Mouse (Mus musculus) limb, embryonic 14.5 days (tissue): ENCODE results near the gene Sf3a3. TPM values are rescaled to one million over a fixed set of nuclear protein-coding genes. Genes with fewer than 3 reads are reported as not detected.
A peak's percentile ranks its signal among the peaks of the same experiment; 100 is the strongest.

ENCODE experiments used
- ATAC-seq: fragments of 200-750 bp; cut with Nextera tagmentation; 2 replicates; pipeline ENCODE4 v1.8.0; 2017; ENCODE audit warnings: low read depth, moderate number of reproducible peaks, moderate TSS enrichment; ENCODE audit not compliant: low FRiP score
- DNase-seq: peaks from one replicate; pipeline ENCODE4 v3.0.0-alpha.2; 2015; ENCODE audit warnings: low spot score
- H3K27ac ChIP-seq: fragments of 300-500 bp; sonication (generic); replicated peaks from 2 replicates; pipeline ENCODE4 v1.5.1; 2014; ENCODE audit warnings: low read depth, mild to moderate bottlenecking, low read length, moderate library complexity, mixed read lengths
- H3K27me3 ChIP-seq: fragments of 300-500 bp; sonication (generic); 2 replicates; pipeline ENCODE4 v1.6.1; 2014; ENCODE audit warnings: low read length, mixed read lengths; ENCODE audit not compliant: control insufficient read depth, insufficient read depth
- H3K36me3 ChIP-seq: fragments of 300-500 bp; sonication (generic); 2 replicates; pipeline ENCODE4 v1.6.1; 2014; ENCODE audit warnings: mild to moderate bottlenecking, low read length, moderate library complexity, mixed read lengths; ENCODE audit not compliant: control insufficient read depth, insufficient read depth
- H3K4me1 ChIP-seq: fragments of 300-500 bp; sonication (generic); 2 replicates; pipeline ENCODE4 v1.6.1; 2014; ENCODE audit warnings: antibody characterized with exemption, low read length, mixed read lengths; ENCODE audit not compliant: control insufficient read depth, insufficient read depth
- H3K4me2 ChIP-seq: fragments of 300-500 bp; sonication (generic); replicated peaks from 2 replicates; pipeline ENCODE4 v1.6.1; 2014; ENCODE audit warnings: low read depth, mild to moderate bottlenecking, low read length, moderate library complexity; ENCODE audit not compliant: severe bottlenecking
- H3K4me3 ChIP-seq: fragments of 300-500 bp; sonication (generic); replicated peaks from 2 replicates; pipeline ENCODE4 v1.5.1; 2014; ENCODE audit warnings: low read length
- H3K9ac ChIP-seq: fragments of 300-500 bp; sonication (generic); 2 replicates; pipeline ENCODE4 v1.6.1; 2014; ENCODE audit warnings: mild to moderate bottlenecking, low read depth, low read length, moderate library complexity; ENCODE audit not compliant: severe bottlenecking
- H3K9me3 ChIP-seq: fragments of 300-500 bp; sonication (generic); 2 replicates; pipeline ENCODE4 v1.6.1; 2016; ENCODE audit warnings: low read length; ENCODE audit not compliant: control insufficient read depth
- POLR2A ChIP-seq: fragments of 200-500 bp; IDR thresholded peaks from 2 replicates; pipeline ENCODE4 v1.8.0; 2012; ENCODE audit warnings: inconsistent platforms, mild to moderate bottlenecking, moderate library complexity, borderline replicate concordance; ENCODE audit not compliant: insufficient read depth, insufficient read length; ENCODE audit errors: extremely low read depth
- WGBS: fragments of 180-500 bp; shearing (Covaris S2); extraction: QIAGEN DNeasy Blood & Tissue Kit; methylation state at CpG from one replicate; pipeline ENCODE4 v1.1.7; 2014; 5-methylcytosine and 5-hydroxymethylcytosine counted together
- polyA plus RNA-seq, 2 experiments: library from polyadenylated mRNA; depleted of rRNA in 1 of 2; stranded (reverse) in 1 of 2; unstranded in 1 of 2; fragments of >200 nt; fragmentation: Nextera tagmentation in 1 of 2; extraction: Ambion mirVana in 1 of 2; gene quantifications; 2 replicates each; pipeline versions ENCODE4 v1.2.1 to v1.2.3; 2012 to 2014

Gene Sf3a3
- polyA plus RNA-seq, 2 experiments, result 78.6 to 122 TPM

DNA sequence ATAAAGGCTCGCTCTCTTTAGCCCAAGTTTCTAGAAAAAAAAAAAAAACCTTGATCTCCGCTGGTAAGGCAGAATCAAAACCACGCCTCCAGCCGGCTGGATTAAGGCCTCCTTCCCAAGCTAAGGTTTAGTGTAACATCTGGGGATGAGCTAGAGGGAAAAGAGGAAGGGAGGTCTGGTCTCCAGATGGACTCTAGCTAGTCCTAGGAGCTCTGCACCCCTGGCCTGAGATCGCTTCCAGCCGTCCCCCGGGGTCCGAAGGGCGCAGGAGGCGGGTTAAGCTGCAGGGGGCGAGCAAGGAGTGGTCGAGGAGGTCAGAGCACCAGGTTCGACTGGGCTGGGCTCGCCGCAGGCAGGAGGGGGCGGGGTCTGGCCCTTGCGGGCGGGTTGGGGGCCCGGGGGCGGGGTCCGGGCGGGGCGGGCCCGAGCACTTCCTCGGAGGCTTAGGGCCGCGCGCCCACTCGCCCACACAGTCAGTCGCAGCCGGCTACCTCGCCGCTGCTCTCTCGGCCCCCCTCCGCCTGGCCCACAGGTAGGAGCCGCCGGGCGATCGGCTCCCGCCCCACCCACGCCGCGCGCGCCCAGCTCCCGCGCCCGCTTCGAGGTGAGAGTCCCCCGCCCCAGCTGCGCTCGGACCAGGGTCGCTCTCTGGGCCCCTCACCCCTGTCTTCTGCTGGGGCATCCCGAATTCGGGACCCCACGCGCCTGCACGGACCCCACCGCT is 14.2 kb upstream of the Sf3a3 start, which contains the start of gene Fhl3:
Fhl3 (plus strand) TSS at position 454 of the 724 bp plus-strand sequence.
- H3K27ac ChIP-seq, result peak within 1 kb of the TSS; percentile 88
- 0% methylated on average over 28 of the region's 59 CpGs for WGBS
- peak; percentile 93 for DNase-seq
- peak within 1 kb of the TSS; percentile 75 for H3K4me2 ChIP-seq
- 0 out of 2 replicates have a peak, but pooled peaks have one; percentile 48 for TF ChIP-seq POLR2A
- ATAC-seq, result peak; percentile 79
- peaks cover under 1% of the 10 kb centered on the region for H3K36me3 ChIP-seq
- peak within 1 kb of the TSS; percentile 87 for H3K4me3 ChIP-seq
- peak within 1 kb of the TSS; percentile 84 for H3K9ac ChIP-seq
- H3K4me1 ChIP-seq, result peaks cover 45% of the 10 kb centered on the region
- H3K9me3 ChIP-seq, result no peaks in the 10 kb centered on the region
- H3K27me3 ChIP-seq, result no peaks in the 10 kb centered on the region

- no peak for TF ChIP-seq POLR2A
These were observed 13.3 kb upstream of the Sf3a3 start for GRCm38 (mm10) chr4:124701052-124701845.

GRCm38 (mm10) chr4:124701916-124702315 is 12.7 kb upstream of the Sf3a3 start:
- no peaks in the 10 kb centered on the region for H3K9me3 ChIP-seq
- no peak for TF ChIP-seq POLR2A
- peak overlapping the region; percentile 87 for H3K4me3 ChIP-seq
- peak overlapping the region; percentile 88; the same call in 1 of the 2 replicates for H3K27ac ChIP-seq
- 22% methylated on average over 4 of the region's 5 CpGs for WGBS
- DNase-seq (no peak), ATAC-seq (no peak)
- peak overlapping the region; percentile 84 for H3K9ac ChIP-seq
- peak overlapping the region; percentile 75 for H3K4me2 ChIP-seq
- no peaks in the 10 kb centered on the region for H3K27me3 ChIP-seq
- peaks cover 14% of the 10 kb centered on the region for H3K36me3 ChIP-seq
- peaks cover 45% of the 10 kb centered on the region for H3K4me1 ChIP-seq

More at GRCm38 (mm10) chr4:124701052-124701845, 13.3 kb upstream of the Sf3a3 start:
- Histone ChIP-seq H3K27me3 (no peaks in the 10 kb centered on the region), H3K9ac (peak overlapping the region; percentile 84), H3K4me3 (peak overlapping the region; percentile 87), H3K4me2 (peak overlapping the region; percentile 75), H3K9me3 (no peaks in the 10 kb centered on the region), H3K27ac (peak overlapping the region; percentile 88), H3K4me1 (peaks cover 45% of the 10 kb centered on the region), H3K36me3 (peaks cover 9% of the 10 kb centered on the region)
- 1% methylated on average over 22 of the region's 22 CpGs for WGBS
- DNase-seq (peak; percentile 67), ATAC-seq (peak; percentile 27)

DNA sequence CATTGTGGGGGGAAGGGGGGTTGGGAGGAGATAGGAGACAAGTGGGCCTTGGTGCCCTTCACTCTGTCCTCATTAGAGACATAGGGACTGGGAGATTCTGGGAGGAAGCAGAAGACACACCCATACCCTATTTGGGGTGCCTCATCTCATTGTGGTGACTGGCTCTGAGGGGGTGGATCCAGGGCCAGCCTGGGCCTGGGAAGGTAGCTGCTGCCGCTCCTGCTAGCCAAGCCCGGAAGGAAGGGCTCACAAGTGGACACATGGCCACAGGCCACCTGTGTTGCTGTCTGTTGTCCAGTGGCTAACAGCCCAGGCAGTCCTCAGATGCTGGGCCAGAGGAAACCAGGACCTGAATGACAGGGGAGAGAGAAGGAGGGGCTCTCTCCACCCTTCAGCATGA is 11.2 kb upstream of the Sf3a3 start:
- peak overlapping the region; percentile 92 for H3K27ac ChIP-seq
- H3K9me3 ChIP-seq, result no peaks in the 10 kb centered on the region
- peaks cover 21% of the 10 kb centered on the region for H3K36me3 ChIP-seq
- peak overlapping the region; percentile 75 for H3K4me2 ChIP-seq
- H3K4me1 ChIP-seq, result peaks cover 52% of the 10 kb centered on the region
- ATAC-seq, result no peak
- peak overlapping the region; percentile 20 for H3K4me3 ChIP-seq
- TF ChIP-seq POLR2A, result no peak
- 8% methylated on average over 2 of the region's 2 CpGs for WGBS
- no peak for DNase-seq
- H3K27me3 ChIP-seq, result no peaks in the 10 kb centered on the region
- peak overlapping the region; percentile 48; the same call in 1 of the 2 replicates for H3K9ac ChIP-seq

GRCm38 (mm10) chr4:124703881-124704796 is 10.4 kb upstream of the Sf3a3 start:
- peaks cover 21% of the 10 kb centered on the region for H3K36me3 ChIP-seq
- WGBS, result 2% methylated on average over 6 of the region's 6 CpGs
- H3K27me3 ChIP-seq, result no peaks in the 10 kb centered on the region
- ATAC-seq (peak; percentile 10; the same call in 1 of the 2 replicates), DNase-seq (peak; percentile 78)
- H3K4me2 ChIP-seq, result peak overlapping the region; percentile 75
- H3K4me1 ChIP-seq, result peaks cover 55% of the 10 kb centered on the region
- peak overlapping the region; percentile 48 for H3K9ac ChIP-seq
- no peak for TF ChIP-seq POLR2A
- H3K9me3 ChIP-seq, result no peaks in the 10 kb centered on the region
- peak overlapping the region; percentile 20 for H3K4me3 ChIP-seq
- peak overlapping the region; percentile 92 for H3K27ac ChIP-seq
